Mouse (Mus musculus): ENCODE data around the gene Cfap54. TPM values are rescaled to one million over a fixed set of nuclear protein-coding genes. Genes with fewer than 3 reads are reported as not detected.

Cfap54 gene
- total RNA-seq, 2 experiments from 2014 or later: 0.69 to 1.6 TPM

GRCm38 (mm10) chr10:93064973-93065372, 16.4 kb downstream of the Cfap54 start:
- intact Hi-C loops (cut with DNase I): loop anchor here (10.0 kb wide), 1 partner anchor 410 kb away; no protein-coding TSS in a partner anchor
- no peak for DNase-seq

GRCm38 (mm10) chr10:93063576-93063975, 17.8 kb downstream of the Cfap54 start:
- no peak for DNase-seq
- intact Hi-C loops (cut with DNase I): loop anchor here (10.0 kb wide), 1 partner anchor 411 kb away; no protein-coding TSS in a partner anchor

DNA sequence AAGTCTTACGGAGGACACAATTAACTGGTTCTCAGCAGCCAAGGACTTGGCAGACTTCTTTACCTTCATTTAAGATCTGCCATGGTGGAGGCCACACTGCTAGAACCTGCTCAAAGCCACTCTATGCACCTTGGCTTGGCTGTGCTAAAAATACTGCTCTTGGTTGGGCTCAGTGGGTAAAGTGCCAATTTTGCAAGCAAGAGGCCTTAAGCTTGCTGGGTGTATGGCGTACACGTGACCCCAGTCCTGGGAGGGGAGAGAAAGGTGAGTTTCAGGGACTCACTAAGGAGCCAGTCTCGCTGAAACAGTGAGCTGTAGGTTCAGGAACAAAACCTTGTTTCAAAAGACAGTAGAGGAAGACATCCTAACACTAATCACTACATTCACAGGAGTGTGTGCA, 19.0 kb downstream of the Cfap54 start:
- intact Hi-C loops (cut with DNase I): loop anchor here (10.0 kb wide), 1 partner anchor 412 kb away; no protein-coding TSS in a partner anchor

DNA sequence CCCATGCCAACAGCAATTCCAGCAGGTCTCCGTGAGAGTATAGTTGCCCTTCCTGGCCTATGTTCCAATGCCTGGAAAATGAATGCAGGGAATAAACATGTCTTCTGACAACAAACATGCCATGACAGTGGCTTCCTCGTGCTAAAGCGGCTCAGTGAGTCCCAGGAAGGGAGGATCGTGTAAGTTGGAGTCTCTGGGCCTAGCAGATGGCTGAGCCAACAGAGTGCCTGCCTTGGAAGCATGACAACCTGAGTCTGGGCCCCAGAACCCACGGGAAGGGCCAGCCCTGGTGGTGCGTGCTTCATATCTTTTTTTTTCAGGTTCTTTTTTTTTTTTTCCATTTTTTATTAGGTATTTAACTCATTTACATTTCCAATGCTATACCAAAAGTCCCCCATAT, 27.6 kb downstream of the Cfap54 start:
- intact Hi-C loops (cut with DNase I): no loop called here
- DNase-seq: no peak

More for the DNA sequence above, 19.0 kb downstream of the Cfap54 start:
- DNase-seq: no peak

- DNase-seq: no peak
- intact Hi-C loops (cut with DNase I): no loop called here
These were observed 28.1 kb downstream of the Cfap54 start for GRCm38 (mm10) chr10:93053315-93053714.

DNA sequence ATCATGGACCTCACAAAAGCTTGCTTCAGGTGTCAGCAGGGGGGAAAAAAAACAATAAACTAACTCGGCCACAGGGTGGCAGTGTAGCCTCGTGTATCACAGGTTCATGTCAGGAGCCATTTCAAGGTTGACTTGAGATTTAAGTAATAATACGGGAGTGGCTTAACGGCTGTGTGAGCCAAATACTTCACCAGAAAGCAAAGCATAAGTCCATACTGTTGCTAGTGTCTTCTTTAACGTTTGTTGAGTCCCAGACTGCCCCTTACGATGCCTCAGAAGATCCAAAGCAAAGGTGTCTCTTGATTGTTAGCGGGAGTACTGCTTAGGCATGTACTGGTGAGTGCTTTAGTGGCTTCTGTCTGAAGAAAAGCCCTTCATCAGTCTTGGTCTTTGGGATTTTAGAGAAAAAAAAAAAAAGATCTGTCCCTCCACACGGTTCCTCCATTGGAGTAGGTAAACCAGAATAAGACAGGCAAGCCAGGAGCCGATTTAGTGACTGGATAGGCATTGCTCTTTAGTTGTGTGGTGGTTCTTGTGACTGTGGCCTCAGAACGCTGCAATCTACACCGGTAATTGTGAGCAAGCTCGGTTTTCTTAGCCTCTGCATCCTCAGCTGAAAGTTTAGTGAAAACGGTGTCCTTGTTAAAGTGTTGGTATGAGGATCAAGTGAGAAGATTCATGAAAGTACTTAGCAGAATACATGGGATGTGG, 30.2 kb downstream of the Cfap54 start:
- intact Hi-C loops (cut with DNase I): no loop called here

DNA sequence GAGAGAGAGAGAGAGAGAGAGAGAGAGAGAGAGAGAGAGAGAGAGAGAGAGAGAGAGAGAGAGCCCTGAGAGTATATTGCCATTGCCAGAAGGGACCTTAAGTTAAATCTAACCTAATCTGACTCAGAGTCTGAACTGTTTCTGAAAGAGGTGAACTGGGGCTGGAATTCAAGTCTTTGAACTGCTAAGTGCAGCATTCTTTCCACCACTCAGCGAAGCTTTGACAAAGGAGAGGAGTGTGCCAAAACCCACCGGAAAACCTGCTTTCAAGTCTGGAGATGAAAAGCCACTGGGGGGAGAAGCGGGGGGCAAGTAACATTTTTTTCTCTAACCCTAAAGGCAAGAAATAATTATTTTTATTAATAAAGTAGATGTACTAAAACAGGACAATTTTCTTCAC, 30.8 kb downstream of the Cfap54 start:
- no peak for DNase-seq
- intact Hi-C loops (cut with DNase I): no loop called here

More for the DNA sequence above, 30.2 kb downstream of the Cfap54 start:
- peak; percentile 60 to 73 for DNase-seq

DNA sequence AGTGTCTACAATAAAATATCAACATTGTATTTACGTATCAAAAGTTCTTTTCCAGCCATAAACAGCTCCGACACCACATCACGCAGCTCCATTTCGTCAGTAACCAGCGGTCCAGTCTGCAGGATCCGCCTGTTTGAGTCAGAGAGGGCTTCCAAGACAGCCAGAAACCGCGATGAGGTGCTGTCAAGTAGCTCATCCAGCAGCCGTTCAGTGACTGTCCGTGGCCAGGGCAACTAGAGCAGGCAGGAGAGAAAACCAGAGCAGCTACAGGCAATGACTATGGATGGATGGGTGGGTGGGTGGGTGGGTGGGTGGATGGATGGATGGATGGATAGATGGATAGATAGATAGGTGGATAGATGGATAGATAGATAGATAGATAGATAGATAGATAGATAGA, 38.2 kb downstream of the Cfap54 start:
- intact Hi-C loops (cut with DNase I): loop anchor here (10.0 kb wide), 2 partner anchors 252 to 502 kb away; partner anchors contain the start of genes Amdhd1 and Ccdc38
- no peak for DNase-seq

DNA sequence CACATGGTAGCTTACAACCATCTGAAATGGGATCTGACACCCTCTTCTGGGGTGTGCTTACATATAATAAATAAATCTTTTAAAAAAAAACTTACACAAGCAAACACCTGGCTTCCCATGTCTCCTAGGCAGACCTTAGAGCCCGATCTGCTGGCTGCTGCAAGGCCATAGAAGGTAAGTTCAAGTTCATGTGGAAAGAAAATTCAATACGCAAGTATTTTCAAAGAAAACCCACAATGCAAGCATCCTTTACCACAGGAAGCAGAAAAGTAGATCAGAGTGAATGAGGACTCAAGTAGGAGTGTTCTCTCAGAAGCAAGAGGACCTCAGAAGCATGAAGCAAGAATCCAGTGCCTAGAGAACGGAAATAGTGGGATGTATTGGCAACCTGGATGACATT, 39.6 kb downstream of the Cfap54 start:
- intact Hi-C loops (cut with DNase I): loop anchor here (10.0 kb wide), 2 partner anchors 253 to 503 kb away; partner anchors contain the start of genes Amdhd1 and Ccdc38
- no peak for DNase-seq

GRCm38 (mm10) chr10:93041392-93041791, 40.0 kb downstream of the Cfap54 start:
- intact Hi-C loops (cut with DNase I): loop anchor here (10.0 kb wide), 2 partner anchors 253 to 503 kb away; partner anchors contain the start of genes Amdhd1 and Ccdc38
- no peak for DNase-seq

GRCm38 (mm10) chr10:93036532-93036931, 44.9 kb downstream of the Cfap54 start:
- intact Hi-C loops (cut with DNase I): no loop called here
- DNase-seq: no peak

DNA sequence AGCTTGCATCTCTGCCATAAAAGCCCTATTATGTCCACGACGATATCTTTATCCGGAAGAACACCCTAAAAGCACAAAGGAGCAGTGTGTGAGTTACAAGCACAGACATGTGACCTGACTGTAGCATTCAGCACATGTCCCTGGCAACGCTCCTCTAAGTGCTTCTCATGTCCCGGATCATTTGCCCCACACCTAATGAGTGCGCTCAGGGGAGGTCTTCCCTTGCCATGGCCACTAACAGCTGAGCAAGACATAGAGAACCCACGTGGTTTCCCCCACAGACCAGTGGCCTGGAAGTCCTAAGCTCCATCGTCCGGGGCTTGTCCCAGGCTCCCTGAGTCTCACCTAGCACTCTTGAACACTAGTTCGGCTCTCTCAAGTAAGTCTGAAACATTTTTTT, 45.9 kb downstream of the Cfap54 start:
- no peak for DNase-seq

DNA sequence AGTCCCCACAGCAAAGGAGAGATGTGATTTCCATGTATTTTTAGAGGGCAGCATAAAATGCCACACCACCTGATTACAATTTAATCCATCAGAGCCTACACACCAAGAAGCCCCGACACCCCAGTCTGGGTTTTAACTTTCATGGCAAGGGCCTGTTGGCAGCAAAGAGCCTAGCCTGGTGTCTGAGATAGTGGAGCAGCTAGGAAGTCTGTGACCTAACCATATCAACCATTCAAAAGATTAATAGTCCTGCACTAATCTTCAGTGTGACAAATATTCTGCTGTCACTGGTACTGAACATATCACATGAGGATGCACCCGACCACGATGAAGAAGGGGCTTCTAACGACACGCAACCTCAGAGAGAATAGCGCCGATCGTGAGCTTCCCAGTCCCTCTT, 58.1 kb downstream of the Cfap54 start:
- intact Hi-C loops (cut with DNase I): no loop called here
- no peak for DNase-seq

More for the DNA sequence above, 45.9 kb downstream of the Cfap54 start:
- intact Hi-C loops (cut with DNase I): no loop called here

DNA sequence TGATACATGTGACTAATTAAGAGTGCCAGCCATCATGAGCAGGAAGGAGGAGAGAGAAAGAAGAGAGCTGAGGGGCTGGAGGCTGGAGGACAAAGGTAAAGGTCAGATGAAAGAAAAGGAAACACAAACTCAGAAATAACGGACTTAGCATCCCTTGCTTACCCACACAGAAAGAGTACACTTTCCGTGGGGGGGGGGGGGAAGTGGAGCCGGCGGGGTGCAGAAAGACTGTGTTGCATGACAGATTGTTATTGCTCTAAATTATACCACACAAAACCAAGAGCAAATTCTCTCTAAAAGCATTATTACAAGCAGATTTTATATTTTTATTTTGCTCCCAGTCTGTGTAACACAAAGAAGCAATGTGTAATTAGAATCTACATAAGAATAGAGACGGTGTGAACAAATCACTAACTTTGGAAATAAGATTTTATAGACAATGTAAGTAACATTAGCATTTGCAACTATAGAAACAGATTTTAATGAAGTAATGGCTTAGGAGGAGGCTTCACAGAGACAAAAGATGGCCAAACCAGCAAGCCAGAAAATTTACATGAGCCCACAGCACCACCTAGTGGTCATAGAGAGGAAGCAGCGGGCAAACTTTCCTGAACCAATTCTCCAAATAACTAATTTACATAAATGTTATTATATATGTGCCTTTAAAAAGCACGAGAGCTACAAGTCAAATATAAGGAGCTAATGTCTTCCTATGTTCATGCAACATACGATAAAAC, 67.2 kb downstream of the Cfap54 start:
- intact Hi-C loops (cut with DNase I): loop anchor here (10.0 kb wide), 1 partner anchor 1739 kb away; no protein-coding TSS in a partner anchor
- DNase-seq: peak in 1 of 2 experiments; percentile 12

- DNase-seq: no peak
- intact Hi-C loops (cut with DNase I): loop anchor here (10.0 kb wide), 1 partner anchor 1736 kb away; no protein-coding TSS in a partner anchor
These were observed 70.3 kb downstream of the Cfap54 start for GRCm38 (mm10) chr10:93011085-93011484.

DNA sequence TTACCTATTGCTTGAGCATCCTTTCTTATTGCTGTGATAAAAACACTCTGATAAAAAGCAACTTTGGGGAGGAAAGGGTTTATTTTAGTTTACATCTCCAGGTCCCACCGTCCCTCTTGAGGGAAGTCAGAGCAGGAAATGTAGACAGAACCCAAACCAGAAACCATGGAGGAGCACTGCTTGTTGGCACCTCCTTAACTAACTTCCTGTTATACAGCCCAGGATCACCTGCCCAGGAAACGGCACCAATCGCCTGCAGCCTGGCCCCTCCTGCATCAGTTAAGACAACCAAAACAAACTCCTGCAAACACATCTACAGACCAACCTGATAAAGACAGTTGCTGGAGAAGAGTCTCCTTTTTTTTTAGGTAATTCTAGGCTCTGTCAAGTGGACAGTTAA, 74.4 kb downstream of the Cfap54 start:
- no peak for DNase-seq
- intact Hi-C loops (cut with DNase I): no loop called here

GRCm38 (mm10) chr10:93006405-93006804, 75.0 kb downstream of the Cfap54 start:
- intact Hi-C loops (cut with DNase I): no loop called here

GRCm38 (mm10) chr10:92998536-92998935, 82.9 kb downstream of the Cfap54 start:
- DNase-seq: no peak
- intact Hi-C loops (cut with DNase I): no loop called here

More at GRCm38 (mm10) chr10:93006405-93006804, 75.0 kb downstream of the Cfap54 start:
- no peak for DNase-seq

DNA sequence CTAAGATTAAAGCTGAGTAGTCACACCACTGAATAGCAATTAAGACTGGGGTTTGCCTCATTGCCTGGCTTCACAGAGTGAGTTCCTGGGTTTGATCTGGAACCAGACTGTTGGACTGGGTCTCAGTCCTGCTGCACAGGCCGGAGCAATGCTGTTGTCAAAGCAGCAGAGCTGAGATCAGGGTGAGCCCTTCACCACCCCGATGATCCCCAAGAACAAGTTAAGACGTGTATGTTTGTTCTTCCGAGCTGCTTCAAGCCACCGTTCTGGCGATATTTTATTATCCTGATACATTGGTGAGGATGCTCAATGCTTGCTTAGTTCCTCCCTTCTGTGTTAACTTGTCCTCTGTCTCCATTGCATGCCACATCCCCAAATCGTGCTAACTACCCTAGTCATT, 86.2 kb downstream of the Cfap54 start:
- intact Hi-C loops (cut with DNase I): no loop called here

DNA sequence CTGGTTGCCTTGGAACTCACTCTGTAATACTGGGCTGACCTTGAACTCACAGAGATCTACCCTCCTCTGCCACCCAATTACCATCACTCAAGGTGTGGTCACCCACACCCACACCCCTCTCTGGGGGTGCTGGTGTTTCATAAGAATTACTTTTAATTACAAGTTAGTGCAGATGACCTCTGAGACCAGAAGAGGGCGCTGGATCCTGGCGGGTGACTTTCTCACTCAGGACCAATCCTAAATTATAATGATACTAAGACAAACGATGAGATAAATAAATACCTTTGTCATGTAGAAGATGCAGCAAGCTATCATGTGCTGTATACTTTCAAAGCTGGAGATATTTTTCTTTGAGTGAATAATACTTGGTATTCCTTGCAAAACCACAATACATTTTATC, 87.1 kb downstream of the Cfap54 start:
- no peak for DNase-seq
- intact Hi-C loops (cut with DNase I): no loop called here

More for the DNA sequence above, 86.2 kb downstream of the Cfap54 start:
- DNase-seq: no peak

GRCm38 (mm10) chr10:92992526-92992925, 88.9 kb downstream of the Cfap54 start:
- intact Hi-C loops (cut with DNase I): no loop called here
- no peak for DNase-seq
